ENCODE assay signal across 12 mouse cellular contexts in genomic region chr8:87158322-87158721, GRCm38 (mm10).
DNase-seq lines count a peak whose midpoint lies in the region; ATAC-seq and TF ChIP-seq lines count a peak whose summit lies in the region.
"Had no signal": no experiment of that assay in that cellular context is flagged by ENCODE, and none has a peak within 500 bp of the region (broad histone marks: within the 10 kb centered on the region; RNA-seq: fewer than 3 reads in every experiment).

No protein-coding gene starts in this region.

- H3K9me3 ChIP-seq in midbrain, embryonic 14.5 days (ENCODE audit: control insufficient read depth, low read length): no peaks in the 10 kb centered on the region
- H3K9me3 ChIP-seq: heart, embryonic 10.5 days had no signal

- H3K27ac ChIP-seq in gastrocnemius, adult 2 months: no peak overlapping the region
- H3K27ac ChIP-seq in left cerebral cortex, adult 2 months: no peak overlapping the region
- H3K27ac ChIP-seq in midbrain, embryonic 14.5 days (replicated peaks; ENCODE audit: low read depth, low read length): no peak overlapping the region
- H3K27ac ChIP-seq: heart, embryonic 10.5 days had no signal

- H3K36me3 ChIP-seq in midbrain, embryonic 14.5 days (ENCODE audit: control insufficient read depth, insufficient read depth, low read length): no peaks in the 10 kb centered on the region
- H3K36me3 ChIP-seq: heart, embryonic 10.5 days had no signal

- DNase-seq in gastrocnemius, adult 2 months: no peak
- no peak for DNase-seq in gastrocnemius, postnatal 14 days
- DNase-seq in left cerebral cortex, adult 2 months (ENCODE audit: extremely low spot score in 1 of 2, low spot score in 2 of 2): no peak
- DNase-seq in left cerebral cortex, adult 18-20 months (ENCODE audit: low spot score in 2 of 2): no peak
- DNase-seq in R1 (ENCODE audit: low read depth, low spot score): peak; percentile 46
- peak; percentile 59 for DNase-seq in midbrain, embryonic 14.5 days
- no peak for DNase-seq in thymus, adult 18-20 months
- DNase-seq: adrenal gland, adult 2 months; heart, postnatal 36 days; kidney, adult 9 months had no signal

- H3K4me3 ChIP-seq in gastrocnemius, adult 2 months: no peak overlapping the region
- no peak overlapping the region for H3K4me3 ChIP-seq in left cerebral cortex, adult 2 months
- H3K4me3 ChIP-seq in midbrain, embryonic 14.5 days (replicated peaks; ENCODE audit: low read depth, low read length): no peak overlapping the region
- H3K4me3 ChIP-seq: heart, embryonic 10.5 days had no signal

- 25% methylated on average over 8 of the region's 8 CpGs for WGBS in midbrain, embryonic 14.5 days

- intact Hi-C loops in gastrocnemius, adult 2 months (cut with DNase I): no loop called here
- intact Hi-C loops in gastrocnemius, postnatal 14 days (cut with DNase I; ENCODE audit: low total_unique reads): no loop called here
- intact Hi-C loops in left cerebral cortex, adult 2 months (cut with DNase I): no loop called here

- ATAC-seq in midbrain, embryonic 14.5 days (ENCODE audit: low FRiP score, low TSS enrichment): no peak
- ATAC-seq: CD4-positive, CD25-positive, alpha-beta regulatory T cell, adult 4 months had no signal

- TF ChIP-seq CTCF in gastrocnemius, adult 2 months (IDR thresholded peaks at IDR 0.05): 0 out of 2 replicates have a peak, but pooled peaks have one; percentile 3
- TF ChIP-seq CTCF in left cerebral cortex, adult 2 months (IDR thresholded peaks at IDR 0.05): peak; percentile 32

- H3K4me1 ChIP-seq in midbrain, embryonic 14.5 days (ENCODE audit: control insufficient read depth, insufficient read depth, low read length): peaks cover 12% of the 10 kb centered on the region

- H3K27me3 ChIP-seq in midbrain, embryonic 14.5 days (ENCODE audit: control insufficient read depth, insufficient read depth, low read length): no peaks in the 10 kb centered on the region

- H3K4me2 ChIP-seq in midbrain, embryonic 14.5 days (ENCODE audit: low read length): no peak overlapping the region

- no peak overlapping the region for H3K9ac ChIP-seq in midbrain, embryonic 14.5 days (replicated peaks; ENCODE audit: low read length)

Comparison
In these comparisons a context has a peak if more than half of its experiments do, and no peak if none do; other contexts are left out.
1. DNase-seq: peak in R1 (single experiment) and midbrain, embryonic 14.5 days (single experiment); none in gastrocnemius, adult 2 months (single experiment), gastrocnemius, postnatal 14 days (single experiment), left cerebral cortex, adult 2 months (0 of 2), left cerebral cortex, adult 18-20 months (0 of 2) and thymus, adult 18-20 months (0 of 2).